Mouse (Mus musculus): Measurements from ENCODE around the gene Gtf2a1l. TPM values are rescaled to one million over a fixed set of nuclear protein-coding genes. Genes with fewer than 3 reads are reported as not detected.
A peak's percentile ranks its signal among the peaks of the same experiment; 100 is the strongest.

Gtf2a1l gene
- polyA plus RNA-seq (2015; fragmentation: Nextera tagmentation; extraction: Ambion mirVana): not detected in 2 replicates

DNA sequence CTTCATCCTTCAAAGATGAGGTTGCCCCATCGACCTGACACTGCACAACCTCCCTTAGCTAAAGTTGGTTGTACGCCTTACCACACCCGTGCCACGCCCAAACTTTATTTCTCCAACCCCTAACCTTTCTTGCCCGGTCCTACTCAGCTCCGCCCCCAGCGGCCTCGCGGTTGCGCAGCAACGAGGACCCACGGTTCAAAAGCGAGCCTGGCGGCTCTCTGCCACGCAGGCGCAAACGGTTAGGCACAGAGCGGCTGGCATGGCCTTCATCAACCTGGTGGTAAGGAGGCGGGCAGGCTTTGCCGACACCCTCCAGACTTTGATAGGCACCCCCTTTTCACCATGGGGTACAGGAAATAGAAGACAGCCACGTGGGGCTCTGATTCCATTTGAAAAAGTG is at the start of gene Gtf2a1l:
Gene Gtf2a1l (plus strand): TSS at position 209 of the 400 bp plus-strand sequence.
- Histone ChIP-seq H3K27me3 (no peaks in the 10 kb centered on the region; the same call in 1 of the 2 replicates), H3K4me1 (replicated peaks) (no peaks in the 10 kb centered on the region), H3K4me3 (replicated peaks) (no peak within 1 kb of the TSS), H3K9me3 (replicated peaks) (no peaks in the 10 kb centered on the region), H3K36me3 (replicated peaks) (no peaks in the 10 kb centered on the region), H3K27ac (replicated peaks) (no peak within 1 kb of the TSS), H3K9ac (no peak within 1 kb of the TSS), H3K4me2 (no peak within 1 kb of the TSS)
- 25% methylated on average over 21 of the region's 21 CpGs for WGBS (ENCODE audit: insufficient replicate concordance)
- ATAC-seq (ENCODE audit: insufficient read depth): no peak

GRCm38 (mm10) chr17:88620935-88621334 is 47.5 kb upstream of the Gtf2a1l start:
- Histone ChIP-seq H3K4me3 (replicated peaks) (no peak overlapping the region), H3K4me1 (replicated peaks) (no peaks in the 10 kb centered on the region), H3K27ac (replicated peaks) (no peak overlapping the region), H3K9me3 (replicated peaks) (no peaks in the 10 kb centered on the region), H3K4me2 (no peak overlapping the region), H3K9ac (no peak overlapping the region), H3K36me3 (replicated peaks) (no peaks in the 10 kb centered on the region), H3K27me3 (no peaks in the 10 kb centered on the region)
- no peak for ATAC-seq (ENCODE audit: insufficient read depth)
- 37% methylated on average over 4 of the region's 4 CpGs for WGBS (ENCODE audit: insufficient replicate concordance)

GRCm38 (mm10) chr17:88621374-88621773 is 47.1 kb upstream of the Gtf2a1l start:
- ATAC-seq (ENCODE audit: insufficient read depth): no peak
- H3K36me3 ChIP-seq (replicated peaks): no peaks in the 10 kb centered on the region
- H3K9ac ChIP-seq: no peak overlapping the region
- H3K4me1 ChIP-seq (replicated peaks): no peaks in the 10 kb centered on the region
- no peaks in the 10 kb centered on the region for H3K9me3 ChIP-seq (replicated peaks)
- H3K27ac ChIP-seq (replicated peaks): no peak overlapping the region
- no peak overlapping the region for H3K4me3 ChIP-seq (replicated peaks)
- no peaks in the 10 kb centered on the region for H3K27me3 ChIP-seq
- H3K4me2 ChIP-seq: no peak overlapping the region
- 56% methylated on average over 3 of the region's 3 CpGs for WGBS (ENCODE audit: insufficient replicate concordance)

DNA sequence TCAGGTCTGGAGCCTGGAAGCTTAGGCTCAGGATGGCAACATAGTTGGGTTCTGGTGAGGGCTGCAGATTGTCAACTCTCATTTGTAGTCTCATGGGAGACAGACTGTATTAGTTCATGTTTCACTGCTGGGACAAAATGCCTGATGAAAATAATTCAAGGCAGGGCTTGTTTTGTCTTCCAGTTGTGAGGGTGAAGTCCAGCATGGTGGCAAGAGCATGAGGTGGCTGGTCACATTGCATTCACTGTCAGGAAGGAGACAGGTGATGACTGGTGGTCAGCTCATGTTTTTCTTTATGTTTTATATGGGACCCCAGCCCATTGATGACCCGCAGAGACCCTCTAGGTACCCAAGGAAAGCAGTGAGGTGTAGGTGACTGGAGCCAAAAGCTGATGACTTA is 45.7 kb upstream of the Gtf2a1l start:
- Histone ChIP-seq H3K9ac (no peak overlapping the region), H3K4me1 (replicated peaks) (no peaks in the 10 kb centered on the region), H3K27me3 (no peaks in the 10 kb centered on the region), H3K4me2 (no peak overlapping the region), H3K4me3 (replicated peaks) (no peak overlapping the region), H3K36me3 (replicated peaks) (no peaks in the 10 kb centered on the region), H3K9me3 (replicated peaks) (no peaks in the 10 kb centered on the region), H3K27ac (replicated peaks) (no peak overlapping the region)
- 52% methylated on average over 1 of the region's 1 CpGs for WGBS (ENCODE audit: insufficient replicate concordance)
- no peak for ATAC-seq (ENCODE audit: insufficient read depth)

DNA sequence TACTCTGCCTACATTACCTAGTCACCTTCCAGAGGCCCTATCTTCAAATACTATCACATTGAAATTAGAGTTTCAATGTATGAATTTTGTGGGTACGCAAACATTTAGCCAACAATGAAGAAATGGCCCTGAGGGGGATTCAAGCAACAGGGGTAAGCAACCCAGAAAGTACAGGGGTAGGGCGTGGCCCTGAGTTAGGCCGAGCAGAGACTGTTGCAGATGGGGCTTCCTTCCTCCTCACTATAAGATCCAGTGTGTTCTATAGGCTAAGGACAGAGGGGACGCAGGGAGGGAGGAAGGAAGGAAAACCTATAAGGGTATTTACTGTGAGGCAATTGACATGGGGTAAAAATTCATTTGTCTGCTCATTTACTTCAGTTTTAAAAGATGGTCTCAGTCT is 44.1 kb upstream of the Gtf2a1l start:
- no peak for ATAC-seq (ENCODE audit: insufficient read depth)
- Histone ChIP-seq H3K4me1 (replicated peaks) (0 out of 2 replicates have a peak, but pooled peaks cover 2% of the 10 kb centered on the region), H3K4me2 (no peak overlapping the region), H3K9ac (no peak overlapping the region), H3K27me3 (no peaks in the 10 kb centered on the region), H3K9me3 (replicated peaks) (no peaks in the 10 kb centered on the region), H3K36me3 (replicated peaks) (no peaks in the 10 kb centered on the region), H3K27ac (replicated peaks) (no peak overlapping the region), H3K4me3 (replicated peaks) (no peak overlapping the region)
- WGBS (ENCODE audit: insufficient replicate concordance): 47% methylated on average over 4 of the region's 4 CpGs

DNA sequence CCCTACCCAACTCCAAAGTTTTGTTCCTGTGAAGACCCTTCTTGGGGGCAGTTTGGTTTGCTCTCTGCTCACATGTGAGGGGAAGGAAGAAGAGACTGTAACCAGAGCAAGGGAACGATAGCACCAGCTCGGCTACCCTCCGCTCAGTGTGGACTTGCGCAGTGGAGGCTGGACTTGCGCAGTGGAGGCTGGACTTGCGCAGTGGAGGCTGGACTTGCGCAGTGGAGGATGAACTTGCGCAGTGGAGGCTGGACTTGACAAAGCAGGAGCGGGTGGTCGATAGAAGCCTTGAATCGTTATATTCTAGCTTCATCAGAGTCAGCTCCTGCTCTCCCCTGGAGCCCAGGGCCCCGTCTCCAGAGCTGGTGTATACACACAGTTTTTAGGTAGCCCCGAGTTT is 43.1 kb upstream of the Gtf2a1l start:
- Histone ChIP-seq H3K9ac (no peak overlapping the region), H3K27ac (replicated peaks) (no peak overlapping the region), H3K4me1 (replicated peaks) (0 out of 2 replicates have a peak, but pooled peaks cover 4% of the 10 kb centered on the region)

DNA sequence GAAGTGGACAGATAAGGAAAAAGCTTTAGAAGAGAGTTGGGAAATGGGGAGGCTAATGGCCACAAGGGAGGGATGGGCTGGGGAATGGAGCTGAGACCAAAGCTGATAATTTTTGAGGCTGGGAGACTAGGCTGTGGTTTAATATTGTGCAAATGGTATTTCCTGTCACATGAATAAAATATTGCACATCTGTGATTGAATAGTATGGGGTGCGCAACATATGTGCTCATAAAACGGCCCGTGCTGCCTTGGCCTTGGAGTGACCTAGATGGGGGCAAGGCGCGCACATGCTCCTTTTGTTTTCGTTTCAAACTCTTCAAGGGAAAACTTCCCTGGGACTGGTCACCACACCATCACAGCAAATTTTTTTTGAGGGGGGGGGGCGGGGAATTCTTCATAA is 42.5 kb upstream of the Gtf2a1l start:
- 0 out of 2 replicates have a peak, but pooled peaks cover 4% of the 10 kb centered on the region for H3K4me1 ChIP-seq (replicated peaks)
- 66% methylated on average over 7 of the region's 7 CpGs for WGBS (ENCODE audit: insufficient replicate concordance)
- no peak for ATAC-seq (ENCODE audit: insufficient read depth)
- no peaks in the 10 kb centered on the region for H3K36me3 ChIP-seq (replicated peaks)
- no peak overlapping the region for H3K4me2 ChIP-seq
- no peak overlapping the region for H3K9ac ChIP-seq
- H3K9me3 ChIP-seq (replicated peaks): no peaks in the 10 kb centered on the region
- no peak overlapping the region for H3K27ac ChIP-seq (replicated peaks)
- no peak overlapping the region for H3K4me3 ChIP-seq (replicated peaks)
- H3K27me3 ChIP-seq: no peaks in the 10 kb centered on the region

More for the DNA sequence above, 43.1 kb upstream of the Gtf2a1l start:
- ATAC-seq (ENCODE audit: insufficient read depth): no peak
- Histone ChIP-seq H3K36me3 (replicated peaks) (no peaks in the 10 kb centered on the region), H3K4me2 (no peak overlapping the region), H3K9me3 (replicated peaks) (no peaks in the 10 kb centered on the region), H3K4me3 (replicated peaks) (no peak overlapping the region), H3K27me3 (no peaks in the 10 kb centered on the region)
- WGBS (ENCODE audit: insufficient replicate concordance): 76% methylated on average over 13 of the region's 13 CpGs

GRCm38 (mm10) chr17:88626347-88626811 is 42.1 kb upstream of the Gtf2a1l start:
- H3K36me3 ChIP-seq (replicated peaks): no peaks in the 10 kb centered on the region
- H3K4me1 ChIP-seq (replicated peaks): 0 out of 2 replicates have a peak, but pooled peaks cover 4% of the 10 kb centered on the region
- H3K9me3 ChIP-seq (replicated peaks): no peaks in the 10 kb centered on the region
- H3K27me3 ChIP-seq: no peaks in the 10 kb centered on the region
- 0 out of 2 replicates have a peak overlapping the region, but pooled peaks have one; percentile 12 for H3K4me3 ChIP-seq (replicated peaks)
- WGBS (ENCODE audit: insufficient replicate concordance): 53% methylated on average over 7 of the region's 7 CpGs
- 0 out of 2 replicates have a peak, but pooled peaks have one; percentile 21 for ATAC-seq (ENCODE audit: insufficient read depth)
- H3K4me2 ChIP-seq: no peak overlapping the region
- H3K27ac ChIP-seq (replicated peaks): no peak overlapping the region
- no peak overlapping the region for H3K9ac ChIP-seq

GRCm38 (mm10) chr17:88627150-88627549 is 41.3 kb upstream of the Gtf2a1l start:
- Histone ChIP-seq H3K9me3 (replicated peaks) (no peaks in the 10 kb centered on the region), H3K9ac (no peak overlapping the region), H3K4me3 (replicated peaks) (peak overlapping the region; percentile 12; the same call in 1 of the 2 replicates), H3K4me1 (replicated peaks) (0 out of 2 replicates have a peak, but pooled peaks cover 4% of the 10 kb centered on the region), H3K4me2 (no peak overlapping the region), H3K27me3 (no peaks in the 10 kb centered on the region), H3K27ac (replicated peaks) (peak overlapping the region; percentile 33; the same call in 1 of the 2 replicates), H3K36me3 (replicated peaks) (no peaks in the 10 kb centered on the region)
- ATAC-seq (ENCODE audit: insufficient read depth): no peak
- 55% methylated on average over 7 of the region's 7 CpGs for WGBS (ENCODE audit: insufficient replicate concordance)

DNA sequence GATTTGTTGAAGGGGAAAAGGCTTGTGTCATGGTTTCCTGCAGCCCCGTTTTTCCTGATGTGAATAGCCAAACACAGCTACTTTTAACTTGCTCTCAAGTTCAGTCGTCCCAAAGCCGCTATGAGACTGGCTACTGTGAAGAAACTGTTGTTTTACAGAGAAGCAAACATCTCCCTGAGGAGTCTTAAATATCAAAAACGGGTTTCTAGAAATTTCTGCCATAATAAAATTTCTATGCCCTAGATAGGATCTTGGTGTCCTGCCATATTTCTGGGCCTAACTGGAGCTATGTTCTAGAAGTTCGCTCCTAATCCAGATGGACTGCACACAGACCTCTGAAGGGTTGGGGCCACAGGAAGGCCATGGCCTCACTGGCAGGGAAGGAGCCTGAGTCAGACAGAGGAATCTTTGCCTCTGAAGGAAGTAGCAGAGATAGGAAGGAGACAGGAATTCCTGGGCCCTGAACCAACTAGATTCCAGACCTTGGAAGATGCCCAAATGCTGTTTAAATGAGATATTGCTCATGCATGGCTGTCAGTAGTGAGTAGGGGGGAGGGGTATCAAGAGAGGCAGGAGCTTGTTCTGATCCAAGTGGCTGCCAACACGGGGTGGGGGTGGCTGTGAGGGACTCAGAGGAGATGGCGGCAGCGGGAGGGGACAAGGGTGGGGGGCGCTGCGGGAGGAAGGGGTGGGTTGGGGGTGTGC is 39.6 kb upstream of the Gtf2a1l start:
- Histone ChIP-seq H3K27me3 (no peaks in the 10 kb centered on the region), H3K4me1 (replicated peaks) (0 out of 2 replicates have a peak, but pooled peaks cover 7% of the 10 kb centered on the region), H3K4me2 (no peak overlapping the region), H3K36me3 (replicated peaks) (no peaks in the 10 kb centered on the region), H3K27ac (replicated peaks) (no peak overlapping the region), H3K9me3 (replicated peaks) (no peaks in the 10 kb centered on the region), H3K9ac (no peak overlapping the region), H3K4me3 (replicated peaks) (no peak overlapping the region)
- peak; percentile 49 for ATAC-seq (ENCODE audit: insufficient read depth)
- 37% methylated on average over 10 of the region's 10 CpGs for WGBS (ENCODE audit: insufficient replicate concordance)

DNA sequence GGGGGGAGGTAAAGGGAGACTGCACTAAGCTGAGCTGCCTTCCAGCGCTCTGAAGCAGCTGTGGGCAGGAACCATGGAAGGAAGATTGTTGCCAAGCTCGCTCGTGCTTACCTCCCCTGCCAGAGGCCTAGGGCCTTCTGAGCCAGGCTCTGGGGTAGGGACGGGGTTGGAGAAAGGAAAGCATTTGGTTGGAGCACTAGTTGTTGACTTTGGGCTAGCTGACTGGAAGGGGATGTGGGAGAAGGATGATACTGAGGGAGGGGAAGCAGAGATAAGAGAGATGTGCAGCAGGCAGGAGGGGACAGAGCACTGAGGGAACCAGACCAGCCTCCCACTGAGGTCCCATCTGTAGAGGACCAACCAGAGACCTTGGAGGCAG is 39.1 kb upstream of the Gtf2a1l start:
- Histone ChIP-seq H3K4me3 (replicated peaks) (no peak overlapping the region), H3K9ac (no peak overlapping the region), H3K4me1 (replicated peaks) (0 out of 2 replicates have a peak, but pooled peaks cover 7% of the 10 kb centered on the region), H3K9me3 (replicated peaks) (no peaks in the 10 kb centered on the region), H3K27me3 (no peaks in the 10 kb centered on the region), H3K4me2 (no peak overlapping the region), H3K36me3 (replicated peaks) (no peaks in the 10 kb centered on the region), H3K27ac (replicated peaks) (0 out of 2 replicates have a peak overlapping the region, but pooled peaks have one; percentile 48)
- ATAC-seq (ENCODE audit: insufficient read depth): no peak
- 42% methylated on average over 4 of the region's 4 CpGs for WGBS (ENCODE audit: insufficient replicate concordance)

Data from liver, embryonic 15.5 days (tissue).